Mouse (Mus musculus): Measurements from ENCODE around the gene Cdkl4.

DNA sequence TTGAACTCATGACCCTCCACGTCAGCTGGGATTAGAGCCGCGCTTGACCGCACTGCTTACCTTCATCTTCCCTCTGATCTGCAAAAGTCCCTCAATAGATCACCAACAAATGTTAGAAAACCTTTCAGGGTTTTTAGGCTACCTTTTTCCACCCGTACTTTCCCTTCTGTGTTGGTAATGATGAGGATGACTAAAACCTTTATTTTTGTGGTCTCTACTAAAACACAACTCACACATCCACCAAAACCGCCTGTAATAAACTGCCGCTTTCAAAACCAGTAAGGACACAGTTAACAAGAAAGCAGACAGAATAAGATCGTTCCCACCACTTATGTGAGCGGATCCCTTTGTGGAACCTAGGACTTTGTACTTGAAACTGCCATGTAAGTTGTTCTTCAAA is 1.5 kb upstream of the Cdkl4 start:
- no peak for TF ChIP-seq POLR2A (IDR thresholded peaks at IDR 0.05; ENCODE audit: borderline replicate concordance, extremely low read depth, low read depth, low read length)
- no peak for TF ChIP-seq CTCF (IDR thresholded peaks at IDR 0.05; ENCODE audit: insufficient read depth, low read length)
